Mouse (Mus musculus) ES-E14 (cell line): ENCODE data around the gene Fam114a2.

Experiments
- CHD2 ChIP-seq: IDR thresholded peaks from 2 replicates; pipeline ENCODE4 v1.6.1; 2014; ENCODE audit warnings: mild to moderate bottlenecking, low read depth, low read length, inconsistent platforms
- ZC3H11A ChIP-seq: IDR thresholded peaks from 2 replicates; pipeline ENCODE4 v1.6.1; 2012; ENCODE audit warnings: low read depth, mild to moderate bottlenecking, inconsistent platforms, low read length, borderline replicate concordance

DNA sequence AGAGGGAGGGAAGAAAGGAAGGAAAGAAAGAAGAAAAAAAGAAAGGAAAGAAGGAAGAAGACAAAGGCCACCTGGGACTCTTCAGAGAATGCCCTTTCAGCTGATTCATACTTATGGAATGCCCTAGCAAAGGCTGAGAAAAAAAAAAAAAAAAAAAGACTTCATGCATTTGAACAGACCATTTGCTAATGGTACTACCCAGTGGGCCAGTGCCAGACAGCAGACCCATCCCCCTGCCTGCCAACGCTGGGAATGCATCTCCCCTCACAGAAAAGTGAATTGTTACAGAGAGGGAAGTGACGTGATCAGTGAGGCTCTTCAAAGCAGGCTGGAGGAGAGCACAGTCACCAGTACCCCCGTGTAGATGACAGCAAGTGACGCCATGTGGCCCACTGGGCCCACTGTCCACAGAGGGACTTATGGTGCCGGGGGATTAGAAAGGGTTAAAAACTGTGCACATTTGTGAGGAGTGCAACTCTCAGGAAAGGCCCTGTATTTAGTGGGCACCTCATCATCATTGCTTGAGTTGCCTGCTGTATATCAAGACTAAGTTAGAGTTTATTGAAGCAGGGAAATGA is 21.5 kb upstream of the Fam114a2 start:
- TF ChIP-seq CHD2: no peak
- TF ChIP-seq ZC3H11A: no peak
